Mouse (Mus musculus) retina, postnatal 1 day (tissue): ENCODE results near the gene Myrip.
"Not testable (repeated sequence)": the region's sequence is repeated elsewhere in the genome, so short reads cannot be mapped to it uniquely, and the experiment has no call there.

Experiments used
- DNase-seq: peaks from one replicate; pipeline ENCODE4 v3.0.0-alpha.2; 2012

Myrip gene

DNA sequence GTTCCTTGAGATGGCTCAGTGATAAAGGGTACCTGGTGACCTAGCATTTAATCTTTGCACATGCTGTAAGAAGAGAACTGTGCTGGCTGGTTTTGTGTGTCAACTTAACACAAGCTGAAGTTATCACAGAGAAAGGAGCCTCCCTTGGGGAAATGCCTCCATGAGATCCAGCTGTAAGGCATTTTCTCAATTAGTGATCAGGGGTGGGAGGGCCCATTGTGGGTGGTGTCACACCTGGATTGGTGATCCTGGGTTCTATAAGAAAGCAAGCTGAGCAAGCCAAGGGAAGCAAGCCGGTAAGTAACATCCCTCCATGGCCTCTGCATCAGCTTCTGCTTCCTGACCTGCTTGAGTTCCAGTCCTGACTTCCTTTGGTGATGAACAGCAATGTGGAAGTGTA lies at the start of gene Myrip:
Myrip (plus strand) TSS at position 301 of the 400 bp plus-strand sequence.
- DNase-seq: not testable (repeated sequence)

DNA sequence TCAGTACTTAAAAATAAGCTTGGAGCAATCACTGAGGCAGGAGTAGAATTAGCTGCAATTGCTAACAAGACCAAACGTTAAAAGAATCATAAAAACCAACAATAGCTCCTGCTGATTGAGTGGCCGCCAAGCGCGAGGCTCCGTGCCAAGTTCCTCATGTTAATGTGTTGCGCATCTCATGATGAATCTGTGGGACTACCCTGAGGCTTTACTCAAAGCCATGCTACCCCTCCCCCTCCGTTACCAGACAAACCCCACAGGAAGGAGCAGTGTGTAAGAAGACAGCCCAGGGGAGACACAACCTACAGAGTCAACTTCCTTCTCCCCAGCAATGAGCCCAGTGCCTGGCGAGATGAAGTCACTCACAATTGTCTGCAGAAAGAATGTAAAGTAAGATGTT lies 41.5 kb upstream of the Myrip start:
- no peak for DNase-seq

- peak; percentile 45 for DNase-seq
Measured at GRCm38 (mm10) chr9:120263994-120264393, 37.3 kb upstream of the Myrip start.

GRCm38 (mm10) chr9:120273083-120273482 lies 28.2 kb upstream of the Myrip start:
- DNase-seq: no peak

- no peak for DNase-seq
Measured at GRCm38 (mm10) chr9:120275226-120275625, 26.1 kb upstream of the Myrip start.

- no peak for DNase-seq
Measured at GRCm38 (mm10) chr9:120281147-120281546, 20.2 kb upstream of the Myrip start.

- no peak for DNase-seq
Measured at GRCm38 (mm10) chr9:120282461-120283047, 18.8 kb upstream of the Myrip start.

DNA sequence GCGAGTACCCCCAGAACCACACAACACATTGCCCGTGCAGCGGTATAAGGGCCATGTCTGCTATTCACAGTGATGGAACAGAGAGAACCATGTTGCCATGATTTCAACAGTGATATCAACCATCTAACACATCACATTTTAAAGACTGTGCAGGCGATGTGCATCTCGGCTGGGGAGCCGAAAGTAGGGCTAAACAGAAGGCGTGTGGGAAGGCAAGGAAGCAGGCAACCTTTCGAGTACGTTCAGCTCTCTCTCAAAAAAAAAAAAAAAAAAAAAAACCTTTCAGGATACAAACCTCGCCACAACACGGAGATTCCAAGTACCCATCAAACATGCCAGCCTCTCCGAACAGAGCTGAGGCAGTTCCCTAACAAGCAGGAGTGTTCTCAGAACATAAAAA lies 17.8 kb upstream of the Myrip start:
- no peak for DNase-seq

- DNase-seq: peak; percentile 83
Measured at GRCm38 (mm10) chr9:120288011-120288410, 13.3 kb upstream of the Myrip start.

- DNase-seq: no peak
Measured at GRCm38 (mm10) chr9:120290375-120290774, 10.9 kb upstream of the Myrip start.

DNA sequence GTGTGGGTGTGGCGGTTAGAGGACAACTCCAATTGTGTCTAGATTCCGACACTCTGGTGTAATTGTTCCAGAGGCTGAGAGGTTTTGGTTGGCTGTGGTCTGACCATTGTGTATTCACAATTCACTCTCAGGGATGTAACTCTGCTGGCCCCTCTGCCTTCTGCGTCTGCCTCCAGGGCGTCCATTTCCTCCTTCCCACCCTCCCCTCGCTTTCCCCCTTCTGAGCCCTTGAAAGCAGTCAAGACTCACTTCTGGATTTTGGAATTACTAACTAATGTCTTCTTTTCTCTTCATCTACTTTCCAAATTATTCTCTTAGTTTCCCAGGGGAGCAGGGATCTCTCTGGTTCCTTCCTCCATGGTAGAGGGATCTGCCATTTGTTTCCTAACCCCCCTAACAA lies 8.8 kb upstream of the Myrip start:
- no peak for DNase-seq

GRCm38 (mm10) chr9:120295527-120295926 lies 5.8 kb upstream of the Myrip start:
- no peak for DNase-seq

- no peak for DNase-seq
Measured at GRCm38 (mm10) chr9:120296938-120297337, 4.4 kb upstream of the Myrip start.

DNA sequence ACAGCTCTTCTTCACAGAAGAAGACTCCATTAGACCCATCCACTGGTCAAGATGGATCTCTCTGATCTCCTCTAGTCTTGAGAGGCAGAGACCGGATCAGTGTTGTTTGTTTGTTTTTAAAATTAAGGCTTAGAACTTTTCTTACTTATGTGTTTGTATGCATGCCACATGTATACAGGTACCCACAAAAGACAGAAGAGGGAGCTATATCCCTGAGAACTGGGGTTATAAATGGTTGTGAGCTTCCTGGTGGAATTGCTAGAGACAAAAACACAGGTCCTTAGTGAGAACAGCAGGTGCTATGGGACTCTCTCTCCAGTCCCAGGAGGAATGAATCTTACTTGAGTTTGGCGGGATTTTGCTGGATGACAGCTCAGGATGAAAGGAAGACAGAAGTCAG lies 1.9 kb upstream of the Myrip start:
- DNase-seq: no peak

DNA sequence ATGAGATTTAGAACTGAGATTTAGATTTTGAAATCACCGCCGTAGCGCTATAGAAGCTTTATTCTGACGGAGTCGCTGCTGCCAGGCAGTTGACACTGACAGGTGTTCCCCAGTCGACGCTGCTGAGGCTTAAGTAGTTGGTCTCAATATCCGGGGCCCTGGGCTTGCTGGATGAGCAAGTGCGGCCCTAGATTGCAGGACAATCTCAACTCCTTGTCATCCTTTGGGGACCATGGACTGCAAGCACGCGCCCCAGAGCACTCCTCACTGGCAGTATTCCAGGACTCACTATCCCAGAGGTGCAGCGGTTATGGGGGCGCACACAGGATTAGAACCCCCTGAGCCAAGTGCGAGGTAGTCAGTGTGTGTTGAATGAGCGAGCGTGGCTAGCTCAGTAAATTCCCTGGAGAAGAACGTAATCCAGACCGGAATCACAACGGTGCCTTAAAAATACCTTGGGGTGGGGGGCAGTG lies 1.7 kb downstream of the Myrip start:
- peak; percentile 44 for DNase-seq

DNA sequence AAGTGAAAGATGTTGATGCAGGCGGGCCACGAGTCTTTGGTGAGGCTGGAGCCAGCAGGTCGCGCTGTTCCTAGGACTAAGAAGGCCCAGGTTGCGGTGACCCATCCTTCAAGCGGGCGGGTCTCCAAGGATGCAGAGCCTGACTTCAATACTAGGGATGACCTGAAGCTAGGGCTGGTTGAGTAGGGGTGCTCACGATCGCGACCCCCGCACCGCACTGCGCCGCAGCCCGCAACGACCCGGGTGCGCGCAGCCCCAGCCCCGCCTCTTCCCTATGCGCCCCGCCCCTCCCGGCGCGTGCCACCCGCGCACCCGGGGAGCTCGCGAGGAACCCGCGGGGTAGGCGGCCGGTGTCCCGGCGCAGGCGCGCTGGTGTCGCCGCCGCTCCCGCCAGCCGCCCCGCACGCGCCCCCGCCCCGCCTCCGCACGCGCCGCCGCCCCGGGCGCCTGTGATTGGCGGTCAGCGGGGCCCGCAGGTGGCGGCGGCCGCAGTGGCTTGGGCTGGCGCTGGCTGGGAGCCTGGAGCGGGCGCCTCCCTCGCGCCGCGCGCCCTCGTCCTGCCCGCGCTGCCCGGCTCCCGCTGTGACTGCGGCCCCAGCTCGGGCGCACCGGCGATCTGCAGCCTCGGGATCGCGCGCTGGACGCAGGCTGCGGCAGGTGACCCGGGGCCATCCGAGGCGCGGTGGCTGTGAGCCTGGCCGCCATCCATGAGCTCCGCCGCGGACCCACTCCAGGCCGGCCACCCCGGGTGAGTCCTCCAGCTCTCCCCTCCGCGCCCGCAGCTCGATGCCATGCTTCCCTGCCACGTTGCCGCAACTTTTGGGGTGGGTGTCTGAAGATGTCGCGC lies 2.4 kb downstream of the Myrip start:
- DNase-seq: peak; percentile 70

DNA sequence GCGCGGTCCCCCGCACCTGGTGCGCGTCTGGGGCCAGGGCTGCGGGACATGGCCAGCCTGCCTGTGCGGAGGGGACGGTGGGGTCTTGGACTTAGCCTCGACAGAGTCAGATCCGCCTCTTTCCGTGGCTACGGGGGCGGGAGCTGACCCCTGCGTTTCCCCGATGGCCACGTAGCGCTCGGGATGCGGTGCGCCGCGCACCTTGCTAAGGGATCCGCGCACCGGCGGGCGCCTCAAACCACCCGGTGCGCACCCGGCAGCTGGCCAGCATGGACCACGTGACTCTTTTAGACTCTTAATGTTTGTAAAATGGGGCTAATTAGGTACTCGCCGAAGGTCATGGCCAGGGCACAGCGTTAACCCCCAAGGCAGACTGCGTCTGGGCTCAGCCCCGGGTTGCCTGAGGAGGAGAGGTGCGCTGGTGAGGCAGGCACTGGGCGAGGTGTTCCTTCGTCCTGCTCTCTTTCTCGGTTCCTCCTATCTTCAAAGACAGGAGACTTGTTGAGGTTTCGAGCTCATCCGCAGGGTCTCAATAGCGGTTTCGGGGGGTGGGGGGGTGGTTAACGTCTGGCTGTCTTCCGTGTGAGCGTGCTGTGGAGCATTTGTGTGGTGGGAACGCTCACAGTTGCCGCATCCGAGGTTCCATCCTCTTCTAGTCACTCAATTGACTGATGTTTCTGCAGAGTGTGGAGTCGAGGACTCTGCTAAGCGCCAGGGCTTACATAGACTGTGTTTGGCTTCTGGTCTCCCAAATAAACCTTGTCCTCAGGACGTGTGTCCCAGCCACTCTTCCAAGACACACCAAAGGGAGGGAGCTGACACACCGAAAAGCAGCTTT lies 3.2 kb downstream of the Myrip start:
- DNase-seq: peak; percentile 41

- peak; percentile 7 for DNase-seq
Measured at GRCm38 (mm10) chr9:120315171-120315570, 13.9 kb downstream of the Myrip start.

GRCm38 (mm10) chr9:120319099-120319498 lies 17.8 kb downstream of the Myrip start:
- no peak for DNase-seq

GRCm38 (mm10) chr9:120320573-120320972 lies 19.3 kb downstream of the Myrip start:
- no peak for DNase-seq

DNA sequence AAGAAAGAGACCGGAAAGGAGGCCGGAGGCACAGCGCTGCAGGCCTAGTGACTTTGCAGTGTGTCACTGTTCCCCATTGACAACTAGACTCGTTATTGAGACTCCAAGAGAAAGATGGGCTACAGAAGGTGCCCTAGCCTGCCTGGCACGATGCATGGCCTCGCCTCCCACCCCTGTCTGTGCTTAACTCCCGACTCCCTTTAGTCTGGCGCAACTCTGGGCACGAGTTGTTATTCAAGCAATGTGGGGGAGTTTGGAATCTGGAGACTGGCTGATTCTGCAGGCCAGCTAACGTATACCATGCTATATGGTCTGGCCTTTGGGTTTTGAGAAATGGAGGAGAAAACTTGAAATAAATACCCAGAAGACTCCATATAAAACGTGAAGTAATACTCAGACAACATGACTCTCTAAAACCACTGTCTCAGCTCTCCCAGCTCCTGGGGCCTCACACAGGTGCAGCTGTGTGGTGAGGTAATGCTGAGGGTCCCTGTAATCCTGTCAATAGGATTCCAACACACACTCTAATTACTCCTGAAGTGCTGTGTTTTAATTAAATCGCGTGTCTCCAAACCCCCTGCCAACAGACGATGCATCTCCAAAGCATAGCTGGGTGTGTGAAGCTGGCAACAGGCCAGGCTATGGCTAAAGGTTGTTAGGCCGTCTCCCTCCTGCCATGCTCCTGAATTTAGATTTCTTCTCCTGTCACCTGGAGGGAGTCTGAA lies 21.6 kb downstream of the Myrip start:
- no peak for DNase-seq

GRCm38 (mm10) chr9:120331048-120331447 lies 29.7 kb downstream of the Myrip start:
- DNase-seq: not testable (repeated sequence)

GRCm38 (mm10) chr9:120338172-120338571 lies 36.9 kb downstream of the Myrip start:
- no peak for DNase-seq
